Mouse (Mus musculus) cortical plate, adult 2 months (tissue): ENCODE data around the gene Ttll12. TPM values are rescaled to one million over a fixed set of nuclear protein-coding genes. Genes with fewer than 3 reads are reported as not detected.

Source experiments
- H3K27ac ChIP-seq: fragments of 200-500 bp; 2 replicates; pipeline ENCODE4 v1.5.1; 2012; ENCODE audit warnings: low read length, control low read depth, inconsistent platforms; ENCODE audit not compliant: insufficient read depth
- H3K4me1 ChIP-seq: fragments of 200-500 bp; 2 replicates; pipeline ENCODE4 v1.6.1; 2011; ENCODE audit warnings: low read length; ENCODE audit not compliant: control insufficient read depth, insufficient read depth
- H3K4me3 ChIP-seq: fragments of 200-500 bp; 2 replicates; pipeline ENCODE4 v1.5.1; 2011; ENCODE audit warnings: mild to moderate bottlenecking, low read length, control low read depth; ENCODE audit not compliant: insufficient read depth
- CTCF ChIP-seq: fragments of 200-500 bp; IDR thresholded peaks from 2 replicates; pipeline ENCODE4 v1.5.1; 2011; ENCODE audit warnings: mild to moderate bottlenecking, control low read depth, low read length; ENCODE audit not compliant: insufficient read depth; ENCODE audit errors: extremely low read depth
- POLR2A ChIP-seq: fragments of 200-500 bp; IDR thresholded peaks from 2 replicates; pipeline ENCODE4 v1.6.1; 2011; ENCODE audit warnings: mild to moderate bottlenecking, low read length, control low read depth; ENCODE audit not compliant: insufficient read depth; ENCODE audit errors: extremely low read depth
- polyA plus RNA-seq: library from polyadenylated mRNA; depleted of rRNA; stranded (reverse); fragments of >200 nt; gene quantifications from 2 replicates; pipeline ENCODE4 v1.2.3, GENCODE M21; 2012

The Ttll12 gene
- polyA plus RNA-seq, 1 experiment: 13.5 TPM

GRCm38 (mm10) chr15:83615245-83615644, 20.3 kb upstream of the Ttll12 start:
- H3K4me1 ChIP-seq: no peaks in the 10 kb centered on the region
- no peak overlapping the region for H3K4me3 ChIP-seq

GRCm38 (mm10) chr15:83607115-83607802, 12.3 kb upstream of the Ttll12 start:
- Histone ChIP-seq H3K4me1 (no peaks in the 10 kb centered on the region), H3K4me3 (no peak overlapping the region), H3K27ac (no peak overlapping the region)
- TF ChIP-seq CTCF: peak; percentile 82
- TF ChIP-seq POLR2A: no peak

More at GRCm38 (mm10) chr15:83615245-83615644, 20.3 kb upstream of the Ttll12 start:
- TF ChIP-seq POLR2A: no peak
- TF ChIP-seq CTCF: no peak
- no peak overlapping the region for H3K27ac ChIP-seq

- Histone ChIP-seq H3K27ac (no peak overlapping the region), H3K4me3 (no peak overlapping the region), H3K4me1 (no peaks in the 10 kb centered on the region)
- no peak for TF ChIP-seq CTCF
- TF ChIP-seq POLR2A: no peak
Measured at GRCm38 (mm10) chr15:83606700-83607099, 11.7 kb upstream of the Ttll12 start.

- H3K27ac ChIP-seq: no peak overlapping the region
- no peak overlapping the region for H3K4me3 ChIP-seq
- TF ChIP-seq POLR2A: no peak
- TF ChIP-seq CTCF: no peak
- H3K4me1 ChIP-seq: no peaks in the 10 kb centered on the region
Measured at GRCm38 (mm10) chr15:83606216-83606615, 11.3 kb upstream of the Ttll12 start.

GRCm38 (mm10) chr15:83603426-83603825, 8.5 kb upstream of the Ttll12 start:
- TF ChIP-seq POLR2A: no peak
- no peak overlapping the region for H3K27ac ChIP-seq
- no peak overlapping the region for H3K4me3 ChIP-seq
- no peaks in the 10 kb centered on the region for H3K4me1 ChIP-seq

GRCm38 (mm10) chr15:83603046-83603396, 8.1 kb upstream of the Ttll12 start:
- H3K27ac ChIP-seq: no peak overlapping the region
- no peak overlapping the region for H3K4me3 ChIP-seq
- no peaks in the 10 kb centered on the region for H3K4me1 ChIP-seq
- TF ChIP-seq POLR2A (no peak), CTCF (no peak)

GRCm38 (mm10) chr15:83602372-83603045, 7.6 kb upstream of the Ttll12 start:
- TF ChIP-seq POLR2A (no peak), CTCF (no peak)
- no peak overlapping the region for H3K4me3 ChIP-seq
- no peak overlapping the region for H3K27ac ChIP-seq
- no peaks in the 10 kb centered on the region for H3K4me1 ChIP-seq

GRCm38 (mm10) chr15:83601185-83601584, 6.2 kb upstream of the Ttll12 start:
- TF ChIP-seq CTCF: no peak
- TF ChIP-seq POLR2A: no peak
- Histone ChIP-seq H3K4me3 (no peak overlapping the region), H3K27ac (no peak overlapping the region), H3K4me1 (no peaks in the 10 kb centered on the region)

GRCm38 (mm10) chr15:83596833-83597232, 1.9 kb upstream of the Ttll12 start:
- TF ChIP-seq POLR2A (no peak), CTCF (no peak)
- 0 out of 2 replicates have a peak, but pooled peaks cover 2% of the 10 kb centered on the region for H3K4me1 ChIP-seq
- H3K27ac ChIP-seq: no peak overlapping the region
- no peak overlapping the region for H3K4me3 ChIP-seq

- Histone ChIP-seq H3K27ac (no peak overlapping the region), H3K4me3 (peak overlapping the region; percentile 72), H3K4me1 (0 out of 2 replicates have a peak, but pooled peaks cover 2% of the 10 kb centered on the region)
- TF ChIP-seq POLR2A (no peak), CTCF (no peak)
Measured at GRCm38 (mm10) chr15:83595364-83595711, 381 bp upstream of the Ttll12 start.
